Mouse (Mus musculus) NIH3T3 (cell line): ENCODE measurements around the gene Ralgps1.

Experiments used
- DNase-seq: peaks from one replicate; pipeline ENCODE4 v3.0.0-alpha.2; 2012; ENCODE audit warnings: low read depth

The Ralgps1 gene

DNA sequence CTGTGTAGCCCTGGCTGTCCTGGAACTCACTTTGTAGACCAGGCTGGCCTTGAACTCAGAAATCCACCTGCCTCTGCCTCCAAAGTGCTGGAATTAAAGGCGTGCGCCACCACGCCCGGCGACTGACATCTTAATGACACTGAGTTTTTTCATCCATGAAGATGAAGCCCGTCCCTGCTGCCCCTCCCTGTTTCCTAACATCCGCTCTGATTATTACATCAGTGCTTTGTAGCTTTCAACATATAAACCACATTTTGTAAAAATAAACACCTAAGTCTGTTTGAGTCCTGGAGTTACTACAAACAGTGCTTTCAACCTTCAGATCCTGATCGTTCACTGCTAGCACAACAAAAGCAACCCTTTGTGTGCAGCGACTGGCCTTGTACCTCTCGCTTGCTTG, 91.5 kb downstream of the Ralgps1 start:
- no peak for DNase-seq

DNA sequence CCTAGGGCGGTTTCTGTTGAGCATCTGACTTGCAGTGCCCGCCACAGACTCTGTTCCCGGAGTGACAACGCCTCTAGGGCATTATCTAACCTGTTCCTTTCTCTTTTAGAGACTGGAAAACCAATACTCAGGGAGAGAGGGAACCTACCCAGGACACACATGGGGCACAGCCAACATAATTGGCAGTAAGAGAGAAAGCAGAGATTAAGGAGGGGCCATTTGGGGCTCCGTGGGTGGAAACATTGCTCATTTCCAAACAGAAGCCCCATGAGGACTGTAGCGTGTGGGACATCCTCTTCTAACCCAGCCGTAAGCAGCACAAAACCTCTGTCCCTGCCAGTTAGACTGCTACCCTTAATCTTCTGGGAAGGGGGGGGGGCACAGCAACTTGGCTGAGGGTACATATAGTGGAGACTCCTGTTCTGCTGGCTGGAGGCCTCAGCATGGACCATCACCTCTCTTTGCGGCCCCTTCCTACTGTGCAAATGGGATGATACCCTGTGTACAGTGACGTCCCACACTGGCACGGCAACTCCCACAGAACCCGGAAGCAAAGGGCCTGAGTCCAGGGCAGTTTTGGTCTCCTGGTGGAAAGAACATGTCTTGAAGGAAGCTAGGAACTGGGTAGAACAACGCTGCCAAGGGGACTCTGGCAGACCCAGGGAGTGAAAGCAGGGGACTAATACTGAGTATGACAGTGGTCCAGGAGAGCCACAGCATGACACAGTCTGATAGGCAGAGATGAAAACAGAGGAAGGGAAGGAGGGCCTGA, 96.4 kb downstream of the Ralgps1 start:
- no peak for DNase-seq

GRCm38 (mm10) chr2:33272665-33273439, 98.4 kb downstream of the Ralgps1 start:
- peak; percentile 21 for DNase-seq

DNA sequence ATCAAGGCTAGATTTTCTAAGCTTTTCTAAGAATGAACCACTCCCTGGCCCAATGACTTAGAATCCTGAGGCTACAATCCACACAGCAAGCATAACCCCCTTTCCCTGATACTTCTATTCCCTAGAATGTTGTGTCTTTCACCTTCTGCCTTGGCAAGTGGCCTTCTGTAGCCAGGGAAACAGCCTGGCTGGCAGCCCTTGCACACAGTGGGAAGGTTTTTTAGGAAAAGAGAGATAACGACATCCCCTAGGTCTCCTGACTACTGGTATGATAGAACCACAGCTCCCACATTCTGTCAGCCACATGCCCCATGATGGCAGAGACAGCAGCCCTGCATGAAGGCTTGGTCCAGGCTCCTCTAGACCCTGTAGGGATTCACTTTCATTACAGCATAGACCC, 99.8 kb downstream of the Ralgps1 start:
- no peak for DNase-seq

DNA sequence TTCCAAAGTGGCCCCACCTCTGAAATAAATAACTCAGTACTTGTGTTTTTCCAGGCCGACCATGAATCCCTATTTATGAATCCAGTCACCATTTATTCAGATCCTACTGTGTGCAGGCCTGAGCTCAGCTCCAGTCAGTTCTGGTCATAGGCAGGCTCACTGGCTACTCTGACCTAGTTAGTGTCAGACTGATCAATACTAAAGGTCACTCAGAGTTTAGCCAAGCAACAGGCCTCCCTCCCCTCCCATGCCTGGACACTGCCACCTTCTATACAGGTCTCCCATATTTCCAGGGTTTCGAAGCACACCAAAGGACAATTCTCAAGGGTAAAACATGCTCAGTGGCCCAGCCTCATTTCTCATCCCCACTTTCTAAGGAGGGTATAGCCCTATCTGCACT, 100.7 kb downstream of the Ralgps1 start:
- no peak for DNase-seq

DNA sequence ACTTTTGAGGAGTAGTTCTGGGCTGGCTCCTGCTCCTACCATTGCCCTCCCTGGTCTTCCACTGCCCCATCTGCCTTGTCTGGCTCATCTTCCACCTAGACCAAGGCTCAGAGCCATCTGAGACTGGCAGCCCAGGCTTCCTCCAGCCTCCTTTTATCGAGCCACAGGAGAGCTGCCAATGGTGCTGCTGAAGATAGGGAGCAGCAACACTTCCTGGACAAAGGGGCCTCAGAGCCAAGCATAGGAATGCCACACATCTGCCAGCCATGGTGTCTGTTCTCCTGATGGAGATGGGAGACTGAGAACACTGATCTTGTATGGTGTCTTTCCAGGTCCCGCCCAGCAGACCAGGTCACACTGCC, 102.2 kb downstream of the Ralgps1 start:
- DNase-seq, result no peak

GRCm38 (mm10) chr2:33268384-33269131, 102.7 kb downstream of the Ralgps1 start:
- no peak for DNase-seq

DNA sequence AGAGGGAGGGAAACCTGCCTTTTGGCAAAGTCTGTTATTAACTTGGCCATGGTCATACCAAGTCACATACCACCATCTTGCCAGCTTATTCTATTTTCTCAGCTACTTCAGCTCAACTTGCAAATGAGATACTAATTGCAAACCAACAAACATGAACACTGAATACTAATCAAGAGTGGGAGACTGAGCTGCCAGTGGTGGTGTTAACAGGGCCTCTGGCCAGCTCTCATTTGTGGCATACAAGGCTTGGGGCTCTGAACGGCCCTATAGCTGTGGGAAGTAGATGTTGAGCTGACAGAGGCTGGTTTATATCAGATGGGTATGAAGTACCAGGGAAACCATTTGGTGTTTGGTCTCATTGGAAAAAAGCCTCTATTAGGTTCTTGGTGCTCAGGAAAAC, 104.2 kb downstream of the Ralgps1 start:
- no peak for DNase-seq

DNA sequence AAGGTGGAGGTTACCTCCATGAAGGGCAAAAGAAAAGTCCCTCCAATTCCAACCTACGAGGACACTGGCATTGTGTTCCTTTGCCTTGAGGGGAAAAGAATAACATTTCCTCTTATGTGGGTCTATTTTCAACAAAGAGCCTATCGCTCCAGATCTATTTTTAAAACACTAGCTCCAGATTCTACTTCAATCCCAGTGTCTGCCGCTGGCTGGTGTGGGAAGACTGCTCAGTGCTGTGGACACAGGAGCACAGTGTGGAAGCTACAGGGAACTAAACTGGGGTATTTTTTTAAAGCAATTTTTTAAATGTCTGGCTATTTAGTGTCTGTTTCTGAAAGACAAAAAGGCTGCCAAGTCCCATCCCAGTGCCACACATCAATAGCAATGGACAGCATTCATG, 105.5 kb downstream of the Ralgps1 start:
- no peak for DNase-seq

DNA sequence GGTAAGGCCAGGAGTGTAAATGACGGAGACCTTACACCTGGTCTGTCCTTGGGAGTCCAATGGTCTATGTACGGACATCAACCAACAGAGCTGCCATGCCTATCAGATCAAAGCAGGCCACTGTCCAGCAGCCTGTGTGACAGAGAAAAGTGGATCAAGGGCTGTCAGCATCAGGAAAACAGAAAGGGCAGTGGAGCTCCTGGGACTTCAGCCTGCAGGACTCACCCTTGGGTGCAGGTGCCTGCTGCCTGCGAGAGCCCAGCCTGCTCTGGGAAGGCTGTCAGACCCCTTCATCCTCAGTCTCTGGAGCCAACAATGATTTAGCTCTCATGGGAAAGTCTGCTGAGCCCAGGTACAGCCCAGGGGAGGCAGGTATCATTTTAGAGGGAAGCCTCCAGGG, 109.8 kb downstream of the Ralgps1 start:
- no peak for DNase-seq

DNA sequence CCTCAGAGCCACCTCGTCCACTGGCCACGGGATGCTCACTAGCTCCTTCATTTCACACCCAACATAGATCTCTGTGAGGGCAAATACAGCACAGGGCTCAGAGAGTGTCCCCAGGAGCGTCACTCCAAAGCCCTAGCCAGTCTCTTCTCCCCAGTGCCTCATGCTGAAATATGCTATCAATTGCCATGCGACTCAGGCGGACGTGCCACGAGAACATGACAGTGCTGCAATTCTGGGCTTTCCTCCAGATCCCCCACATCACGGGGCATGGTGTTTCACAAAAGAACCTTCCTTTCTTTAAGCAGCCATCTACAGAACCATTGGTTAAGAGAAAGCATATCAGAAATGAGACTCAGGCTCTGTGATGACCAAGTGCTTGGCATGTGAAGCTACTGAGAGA, 110.5 kb downstream of the Ralgps1 start:
- DNase-seq, result no peak

DNA sequence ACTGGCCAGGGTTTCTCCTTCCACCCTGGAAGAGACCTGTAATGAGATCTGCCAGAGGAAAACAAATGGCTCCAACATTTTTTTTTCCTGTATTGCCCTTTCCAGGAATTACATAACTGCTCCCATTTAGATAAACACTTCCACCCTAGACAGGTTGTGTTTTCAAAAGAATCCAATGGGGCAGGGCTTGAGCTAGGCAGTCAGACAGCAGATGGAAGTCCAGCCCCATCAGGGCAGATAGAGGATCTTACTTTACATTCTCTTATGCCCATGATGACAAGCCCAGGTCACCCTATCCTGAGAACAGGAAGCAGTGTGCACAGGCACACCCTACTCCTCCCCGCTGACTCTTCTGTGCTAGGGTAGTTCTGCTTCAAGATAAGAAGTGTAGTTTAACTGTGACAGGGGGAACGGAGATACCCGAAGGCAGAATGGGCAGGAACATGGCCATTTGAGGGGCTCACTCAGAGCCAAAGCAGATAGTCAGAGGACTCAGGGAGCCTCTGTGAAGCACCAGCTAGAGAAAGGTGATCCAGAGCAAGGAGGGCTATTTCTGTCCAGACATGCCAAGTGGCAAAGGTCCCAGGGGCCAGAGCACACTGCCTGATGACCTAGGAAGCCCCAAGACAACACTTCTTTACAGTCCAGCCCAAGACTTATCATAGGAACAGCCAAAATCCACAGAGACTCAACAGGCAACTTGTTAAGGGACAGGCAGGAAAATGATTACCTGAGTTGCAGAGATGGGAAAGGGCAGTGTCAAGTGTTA, 114.3 kb downstream of the Ralgps1 start:
- no peak for DNase-seq

- DNase-seq, result peak; percentile 22
Observed at GRCm38 (mm10) chr2:33254318-33254985, 116.8 kb downstream of the Ralgps1 start.

DNA sequence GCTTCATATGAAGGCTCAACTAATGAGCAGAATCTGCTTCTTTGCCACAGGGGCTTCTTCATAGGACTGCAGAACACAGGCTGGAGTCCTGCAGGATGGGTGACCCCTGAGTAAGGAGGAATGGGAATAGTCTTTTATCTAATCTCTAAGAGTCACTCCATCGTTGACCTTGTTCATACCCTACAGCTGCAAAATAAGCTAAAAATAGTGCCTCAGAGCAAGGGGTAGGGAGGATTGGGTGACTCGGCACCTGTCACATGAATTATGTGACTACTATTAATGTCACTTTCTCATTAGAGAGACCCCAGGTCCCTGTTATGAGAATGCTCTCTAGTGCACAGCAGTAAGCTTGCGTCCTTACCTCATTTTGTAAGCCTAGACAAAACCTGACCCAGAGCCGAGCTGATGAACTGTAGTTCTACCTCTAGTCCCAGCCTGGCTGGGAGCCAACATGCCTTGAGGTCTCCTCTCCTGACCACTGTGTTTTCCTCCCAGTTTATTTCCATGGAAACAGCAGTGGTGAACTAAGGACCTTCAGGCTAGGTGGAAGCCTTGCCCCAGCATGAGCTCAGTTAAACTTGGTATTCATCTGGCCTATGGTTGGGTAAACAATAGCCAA, 117.6 kb downstream of the Ralgps1 start:
- DNase-seq, result peak; percentile 31

DNA sequence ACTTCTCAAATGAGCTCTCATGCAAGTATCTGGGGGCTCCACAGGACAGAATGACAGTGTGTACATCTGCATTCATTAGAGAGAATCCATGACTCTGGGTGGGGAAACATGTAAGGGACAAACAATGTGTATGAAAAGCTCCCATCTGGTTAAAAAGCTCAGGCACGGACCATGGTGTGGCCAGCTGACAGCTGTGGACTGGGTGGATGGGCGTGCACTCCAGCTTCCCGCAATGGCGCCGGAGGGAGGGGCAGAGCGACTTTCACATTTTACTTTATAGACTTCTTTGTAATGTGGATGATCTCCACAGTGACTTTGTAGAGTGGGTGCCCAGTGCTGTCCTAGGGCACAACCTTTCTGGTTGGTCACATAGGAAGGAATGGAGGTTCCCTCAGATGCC, 118.5 kb downstream of the Ralgps1 start:
- DNase-seq, result no peak

DNA sequence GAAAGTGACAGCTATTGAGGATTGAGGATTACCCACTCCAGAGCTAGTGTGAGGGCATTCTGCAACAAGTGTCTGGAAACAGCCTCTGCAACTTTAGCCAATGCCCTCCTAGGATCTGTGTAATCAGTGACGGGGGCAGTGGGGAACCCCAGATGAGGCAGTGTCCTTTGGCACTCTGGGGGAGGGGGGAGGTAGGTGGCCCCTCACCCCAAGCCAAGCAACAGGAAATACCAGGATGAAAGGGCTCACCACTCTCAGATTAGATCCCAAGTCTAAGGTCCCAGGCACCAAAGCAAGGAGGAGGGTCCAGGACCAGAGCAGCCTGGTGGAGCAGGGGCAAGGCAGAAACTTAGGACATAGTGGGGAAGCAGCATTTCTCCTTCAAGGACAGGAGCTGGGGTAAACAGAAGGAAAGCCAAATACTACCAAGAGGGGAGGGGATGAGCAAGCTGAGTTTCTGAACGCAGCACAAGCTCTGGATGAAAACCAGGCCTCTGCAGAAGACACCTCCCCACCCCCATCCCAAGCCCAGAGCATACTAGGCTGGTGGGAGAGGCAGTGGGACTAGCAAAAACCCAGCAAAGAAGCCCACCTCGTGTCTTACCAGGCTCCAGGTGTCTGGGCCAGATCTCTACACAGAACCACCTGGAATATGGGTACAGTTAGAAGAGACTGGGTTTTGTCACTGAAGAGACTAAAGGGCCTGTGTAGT, 121.2 kb downstream of the Ralgps1 start:
- no peak for DNase-seq

DNA sequence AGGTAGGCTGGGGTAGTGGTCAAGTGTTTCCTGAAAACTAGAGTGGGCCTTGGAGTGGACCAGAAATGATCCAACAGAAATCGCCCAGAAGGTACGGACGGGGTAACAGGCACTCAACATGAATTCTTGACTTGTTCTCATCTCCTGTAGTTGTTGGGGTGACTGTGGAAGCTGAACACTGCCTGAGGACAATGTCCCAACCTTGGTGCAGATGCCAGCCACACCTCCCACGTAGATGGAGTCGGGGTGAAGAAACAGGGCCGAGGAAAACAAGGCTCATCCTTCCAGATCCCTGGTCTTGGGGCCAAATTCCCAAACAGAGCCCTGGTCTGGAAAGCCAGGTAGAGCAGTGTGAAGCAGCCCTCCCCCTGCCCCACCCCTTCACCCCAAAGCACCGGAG, 122.7 kb downstream of the Ralgps1 start:
- no peak for DNase-seq

GRCm38 (mm10) chr2:33246841-33247240, 124.4 kb downstream of the Ralgps1 start:
- DNase-seq, result no peak

DNA sequence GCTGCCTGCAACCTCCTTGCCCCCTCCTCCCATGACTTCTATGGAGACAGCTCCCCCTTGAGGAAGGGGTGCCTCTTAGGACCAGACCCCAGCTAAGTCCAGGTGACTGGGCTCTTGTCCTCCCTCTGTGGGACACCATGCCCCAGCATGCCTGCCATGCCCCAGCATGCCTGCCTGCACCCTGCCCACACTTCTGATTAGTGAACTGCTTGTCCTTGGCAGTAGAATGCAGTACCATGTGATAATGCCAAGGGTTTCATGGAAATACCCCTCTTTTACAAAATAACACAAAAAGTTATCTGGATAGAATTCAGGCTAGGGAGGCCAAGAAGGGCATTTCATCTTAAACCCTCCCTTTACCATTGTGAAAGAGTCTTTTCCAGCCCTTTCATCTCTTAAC, 125.9 kb downstream of the Ralgps1 start:
- no peak for DNase-seq

DNA sequence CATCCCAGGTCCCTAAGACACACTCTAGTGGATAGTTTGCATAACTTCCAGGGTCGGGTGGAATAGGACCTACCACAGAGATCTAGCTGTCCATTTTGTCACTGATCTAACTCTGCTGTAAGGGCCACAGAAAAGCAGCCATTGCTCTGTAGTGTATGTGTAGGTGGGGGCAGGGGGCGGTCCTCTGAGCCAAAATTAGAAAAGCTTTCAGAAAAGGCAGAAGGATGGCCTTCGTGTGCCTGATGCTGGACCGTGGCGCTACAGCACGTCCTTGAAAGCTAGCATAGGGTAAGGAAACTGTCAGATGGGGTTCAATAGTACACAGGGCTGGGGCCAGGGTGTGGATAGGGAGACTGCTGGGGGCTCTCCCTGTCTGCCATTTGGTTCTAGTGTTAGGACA, 126.4 kb downstream of the Ralgps1 start:
- DNase-seq, result no peak

DNA sequence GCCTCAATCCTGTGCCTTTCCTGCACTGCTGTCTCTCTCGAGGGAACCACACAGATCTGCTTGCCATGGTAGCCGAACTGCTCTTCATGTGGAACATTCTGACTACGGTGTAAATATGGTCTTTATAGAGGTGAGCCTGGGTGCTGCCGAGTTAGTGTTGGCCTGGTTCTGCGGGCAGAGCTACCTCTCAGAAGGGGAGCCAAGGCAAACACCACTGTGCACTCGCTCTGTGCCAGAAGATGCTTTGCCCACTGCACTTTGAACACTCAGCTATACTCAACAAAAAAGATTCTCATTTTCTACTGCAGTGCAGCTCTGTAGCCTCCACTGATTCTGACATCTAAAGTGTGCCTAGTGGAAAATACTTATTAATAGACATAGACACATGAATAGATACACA, 133.7 kb downstream of the Ralgps1 start:
- no peak for DNase-seq
